Mouse (Mus musculus) MEL (cell line): Measurements from ENCODE around the gene Vps4b.

Experiments
- CTCF ChIP-seq, 3 experiments: IDR thresholded peaks in 2 of 3; conservative IDR thresholded peaks in 1 of 3; 2 replicates each; pipeline ENCODE4 v1.5.1; 2011 to 2012; ENCODE audit warnings: low read length in 3 of 3, low read depth in 2 of 3, mild to moderate bottlenecking in 2 of 3, improper control_type of control experiment in 1 of 3, inconsistent platforms in 1 of 3, mixed read lengths in 1 of 3, moderate library complexity in 1 of 3; ENCODE audit not compliant: control insufficient read depth in 1 of 3, insufficient read depth in 1 of 3, poor library complexity in 1 of 3, severe bottlenecking in 1 of 3
- SMC3 ChIP-seq: IDR thresholded peaks from 2 replicates; pipeline ENCODE4 v1.6.1; 2011; ENCODE audit warnings: low read depth, low read length, improper control_type of control experiment

GRCm38 (mm10) chr1:106814864-106815263, 18.3 kb upstream of the Vps4b start:
- TF ChIP-seq CTCF (IDR thresholded peaks at IDR 0.05 in 2 of 3, conservative IDR thresholded peaks at IDR 0.05 in 1 of 3; ENCODE audit: control insufficient read depth in 1 of 3, insufficient read depth in 1 of 3, low read depth in 2 of 3, low read length in 3 of 3, poor library complexity in 1 of 3, severe bottlenecking in 1 of 3) (no peak), SMC3 (no peak)
